Mouse (Mus musculus) hindbrain, embryonic 12.5 days (tissue): ENCODE results near the gene Gm7029. TPM values are rescaled to one million over a fixed set of nuclear protein-coding genes. Genes with fewer than 3 reads are reported as not detected.
A peak's percentile ranks its signal among the peaks of the same experiment; 100 is the strongest.
"Not testable (repeated sequence)": the region's sequence is repeated elsewhere in the genome, so short reads cannot be mapped to it uniquely, and the experiment has no call there.

Experiments
- ATAC-seq: fragments of 200-750 bp; cut with Nextera tagmentation; 2 replicates; pipeline ENCODE4 v1.8.0; 2017; ENCODE audit warnings: moderate TSS enrichment; ENCODE audit not compliant: low FRiP score
- H3K27ac ChIP-seq: fragments of 300-500 bp; sonication (generic); 2 replicates; pipeline ENCODE4 v1.5.1; 2016; ENCODE audit warnings: mild to moderate bottlenecking
- H3K27me3 ChIP-seq: fragments of 300-500 bp; sonication (generic); 2 replicates; pipeline ENCODE4 v1.6.1; 2016; ENCODE audit warnings: mild to moderate bottlenecking
- H3K36me3 ChIP-seq: fragments of 300-500 bp; sonication (generic); 2 replicates; pipeline ENCODE4 v1.6.1; 2016; ENCODE audit warnings: mild to moderate bottlenecking
- H3K4me1 ChIP-seq: fragments of 300-500 bp; sonication (generic); 2 replicates; pipeline ENCODE4 v1.6.1; 2016
- H3K4me2 ChIP-seq: fragments of 300-500 bp; sonication (generic); replicated peaks from 2 replicates; pipeline ENCODE4 v1.6.1; 2016; ENCODE audit warnings: mild to moderate bottlenecking
- H3K4me3 ChIP-seq: fragments of 300-500 bp; sonication (generic); 2 replicates; pipeline ENCODE4 v1.5.1; 2016; ENCODE audit warnings: mild to moderate bottlenecking
- H3K9ac ChIP-seq: fragments of 300-500 bp; sonication (generic); 2 replicates; pipeline ENCODE4 v1.6.1; 2016; ENCODE audit warnings: mild to moderate bottlenecking, moderate library complexity
- H3K9me3 ChIP-seq: fragments of 300-500 bp; sonication (generic); replicated peaks from 2 replicates; pipeline ENCODE4 v1.6.1; 2016; ENCODE audit warnings: mild to moderate bottlenecking
- WGBS: fragments of 180-500 bp; shearing (Covaris S2); methylation state at CpG from one replicate; pipeline ENCODE4 v1.1.7; 2016; 5-methylcytosine and 5-hydroxymethylcytosine counted together
- polyA plus RNA-seq: library from polyadenylated mRNA; unstranded; fragments of >200 nt; fragmentation: Nextera tagmentation; extraction: Ambion mirVana; gene quantifications from 2 replicates; pipeline ENCODE4 v1.2.1, GENCODE M21; 2016

The Gm7029 gene
- polyA plus RNA-seq, 1 experiment from 2014 or later, result not detected

DNA sequence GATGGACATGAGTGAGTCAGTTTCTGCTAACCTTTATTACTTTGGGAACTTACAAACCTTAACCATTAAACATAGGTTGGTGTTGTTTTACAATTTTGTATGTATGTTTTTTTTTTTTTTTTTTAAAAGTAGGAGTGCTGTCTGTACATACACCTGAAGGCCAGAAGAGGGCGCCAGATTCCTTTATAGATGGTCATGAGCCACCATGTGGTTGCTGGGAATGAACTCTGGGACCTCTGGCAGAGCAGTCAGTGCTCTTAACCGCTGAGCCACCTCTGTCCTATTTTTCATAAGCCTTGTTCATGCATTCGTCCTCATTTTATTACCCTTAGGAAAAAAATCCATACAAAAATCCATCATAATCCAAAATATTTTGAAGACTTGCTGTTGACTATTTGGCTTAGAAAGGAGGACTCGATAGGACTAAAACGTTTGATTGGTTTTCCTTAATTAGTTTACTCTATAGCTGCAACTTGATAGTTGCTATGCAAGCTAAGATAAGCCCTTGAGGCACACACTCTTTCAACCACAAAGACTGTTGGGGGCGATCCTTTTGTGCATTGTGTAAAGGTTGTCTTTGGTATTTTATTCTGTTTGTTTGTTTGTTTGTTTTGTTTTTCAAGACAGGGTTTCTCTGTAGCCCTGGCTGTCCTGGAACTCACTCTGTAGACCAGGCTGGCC lies 23.6 kb downstream of the Gm7029 start:
- H3K9ac ChIP-seq, result no peak overlapping the region
- ATAC-seq, result no peak
- no peaks in the 10 kb centered on the region for H3K4me1 ChIP-seq
- H3K36me3 ChIP-seq, result no peaks in the 10 kb centered on the region
- 45% methylated on average over 6 of the region's 6 CpGs for WGBS
- H3K27ac ChIP-seq, result no peak overlapping the region
- H3K4me3 ChIP-seq, result no peak overlapping the region
- no peak overlapping the region for H3K4me2 ChIP-seq
- no peaks in the 10 kb centered on the region for H3K9me3 ChIP-seq
- no peaks in the 10 kb centered on the region; the same call in 1 of the 2 replicates for H3K27me3 ChIP-seq

DNA sequence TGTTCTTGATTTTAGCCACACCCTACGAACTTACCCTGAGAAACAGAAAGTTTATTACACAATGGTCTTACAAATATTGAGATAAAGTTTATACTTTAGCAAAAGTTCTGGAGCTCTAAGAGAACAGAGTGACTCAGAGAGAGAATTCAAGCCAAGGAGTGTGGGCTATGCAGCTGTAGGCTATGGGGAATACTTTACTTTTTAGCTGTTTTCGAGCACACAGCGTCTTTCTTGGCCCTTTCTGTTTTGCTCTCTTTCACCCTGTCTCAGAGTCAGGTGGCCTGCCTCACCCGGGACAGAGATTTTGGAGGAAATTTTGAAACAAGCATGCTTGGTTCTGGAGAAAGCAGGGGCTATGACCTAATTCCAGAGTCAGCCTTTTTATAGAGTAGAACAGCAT lies 24.6 kb downstream of the Gm7029 start:
- H3K4me3 ChIP-seq, H3K9me3 ChIP-seq, H3K4me1 ChIP-seq, H3K9ac ChIP-seq, ATAC-seq, H3K27ac ChIP-seq, H3K36me3 ChIP-seq, H3K27me3 ChIP-seq, H3K4me2 ChIP-seq: not testable (repeated sequence)
- WGBS, result 87% methylated on average over 4 of the region's 4 CpGs

DNA sequence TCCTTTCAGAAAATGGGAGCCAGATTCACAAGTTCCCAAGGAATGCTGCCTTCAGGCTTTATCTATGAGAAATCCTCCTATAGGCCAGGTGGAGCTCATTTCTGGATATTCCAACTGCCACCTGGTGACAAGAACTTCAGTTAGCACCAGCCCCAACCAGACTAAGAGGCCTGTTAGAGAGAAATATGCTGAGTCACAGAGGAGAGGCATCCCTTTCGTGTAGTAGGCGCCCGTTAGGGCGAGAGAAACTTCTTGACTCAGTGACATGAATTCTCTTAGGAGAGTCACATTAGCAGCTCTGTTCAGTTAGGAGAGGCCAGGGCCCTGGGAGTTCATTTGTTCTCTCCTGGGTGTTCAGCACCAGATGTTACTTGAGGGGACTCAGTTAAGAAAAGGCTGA lies 26.0 kb downstream of the Gm7029 start:
- WGBS, result 76% methylated on average over 4 of the region's 4 CpGs
- H3K27ac ChIP-seq, result no peak overlapping the region
- H3K4me1 ChIP-seq, result no peaks in the 10 kb centered on the region
- no peaks in the 10 kb centered on the region for H3K27me3 ChIP-seq
- H3K9ac ChIP-seq, result no peak overlapping the region
- no peak overlapping the region for H3K4me2 ChIP-seq
- H3K9me3 ChIP-seq, result no peaks in the 10 kb centered on the region
- no peaks in the 10 kb centered on the region for H3K36me3 ChIP-seq
- no peak for ATAC-seq
- no peak overlapping the region for H3K4me3 ChIP-seq

DNA sequence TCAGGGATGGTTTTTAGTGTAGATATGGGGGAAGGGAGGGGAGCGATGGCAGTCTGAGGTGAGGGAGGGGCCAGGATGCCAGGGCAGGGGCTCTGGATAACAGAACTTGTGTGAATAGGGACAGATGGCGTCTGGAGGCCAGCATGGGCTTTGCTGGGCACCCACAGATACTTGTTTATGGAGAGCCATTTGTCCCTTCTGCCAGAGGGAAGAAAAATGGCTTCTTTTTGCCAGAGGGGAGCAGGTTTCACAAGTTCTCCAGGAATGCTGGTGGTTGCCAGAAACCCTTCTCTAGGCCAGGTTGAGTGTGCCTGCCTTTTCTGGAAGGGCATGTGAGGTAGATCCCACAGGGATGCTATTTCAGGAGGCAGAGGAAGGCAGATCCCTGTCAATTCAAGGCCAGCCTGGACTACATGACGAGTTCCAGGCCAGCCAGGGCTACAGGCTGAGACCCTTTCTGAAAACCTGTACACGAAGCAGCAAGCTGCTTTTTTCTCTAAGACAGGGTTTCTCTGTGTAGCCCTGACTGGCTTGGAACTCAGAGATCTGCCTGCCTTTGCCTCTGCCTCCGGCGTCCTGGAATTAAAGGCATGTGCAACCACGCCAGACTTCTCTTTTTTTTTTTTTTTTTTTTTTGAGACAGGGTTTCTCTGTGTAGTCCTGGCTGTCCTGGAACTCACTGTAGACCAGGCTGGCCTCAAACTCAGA lies 26.8 kb downstream of the Gm7029 start:
- no peak overlapping the region for H3K9ac ChIP-seq
- 78% methylated on average over 7 of the region's 7 CpGs for WGBS
- no peaks in the 10 kb centered on the region for H3K27me3 ChIP-seq
- no peak overlapping the region for H3K4me2 ChIP-seq
- ATAC-seq, result no peak
- H3K36me3 ChIP-seq, result no peaks in the 10 kb centered on the region
- H3K27ac ChIP-seq, result no peak overlapping the region
- no peaks in the 10 kb centered on the region for H3K4me1 ChIP-seq
- H3K9me3 ChIP-seq, result no peaks in the 10 kb centered on the region
- H3K4me3 ChIP-seq, result no peak overlapping the region

DNA sequence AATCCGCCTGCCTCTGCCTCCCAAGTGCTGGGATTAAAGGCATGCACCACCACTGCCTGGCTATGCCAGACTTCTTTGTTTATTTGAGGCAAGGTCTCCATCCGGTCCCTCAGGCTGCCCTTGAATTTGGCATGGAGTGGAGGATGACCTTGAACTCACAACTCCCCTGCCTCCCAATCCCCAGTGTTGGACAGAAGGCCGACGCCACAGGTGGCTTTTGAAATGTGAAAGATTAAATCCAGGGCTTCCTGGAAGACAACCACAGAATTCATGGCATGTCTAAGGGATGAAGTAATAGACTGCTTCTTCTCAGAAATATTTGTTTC lies 27.3 kb downstream of the Gm7029 start:
- no peaks in the 10 kb centered on the region for H3K9me3 ChIP-seq
- no peak overlapping the region for H3K9ac ChIP-seq
- no peaks in the 10 kb centered on the region for H3K4me1 ChIP-seq
- no peak overlapping the region for H3K4me3 ChIP-seq
- ATAC-seq, result no peak
- no peaks in the 10 kb centered on the region for H3K27me3 ChIP-seq
- no peak overlapping the region for H3K4me2 ChIP-seq
- no peak overlapping the region for H3K27ac ChIP-seq
- H3K36me3 ChIP-seq, result no peaks in the 10 kb centered on the region
- WGBS, result 84% methylated on average over 4 of the region's 4 CpGs

DNA sequence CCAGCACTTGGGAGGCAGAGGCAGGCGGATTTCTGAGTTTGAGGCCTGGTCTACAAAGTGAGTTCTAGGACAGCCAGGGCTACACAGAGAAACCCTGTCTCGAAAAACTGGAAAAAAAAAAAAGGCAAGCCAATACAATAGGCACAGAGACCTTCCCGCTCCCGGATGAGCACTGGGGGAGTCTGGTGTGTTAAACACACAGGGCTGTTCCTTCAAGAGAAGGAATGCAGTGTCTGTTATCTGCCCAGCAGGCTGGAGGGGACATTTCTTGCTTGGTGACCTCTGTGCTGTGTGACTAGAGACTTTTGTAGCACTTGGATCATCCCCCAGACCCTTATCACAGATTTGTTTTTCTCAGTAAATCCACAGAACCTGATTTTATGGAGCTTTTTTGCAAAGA lies 28.0 kb downstream of the Gm7029 start:
- H3K27me3 ChIP-seq, result no peaks in the 10 kb centered on the region
- H3K36me3 ChIP-seq, result no peaks in the 10 kb centered on the region
- H3K4me3 ChIP-seq, result no peak overlapping the region
- WGBS, result 70% methylated on average over 4 of the region's 4 CpGs
- no peak overlapping the region for H3K27ac ChIP-seq
- no peaks in the 10 kb centered on the region for H3K4me1 ChIP-seq
- H3K9me3 ChIP-seq, result no peaks in the 10 kb centered on the region
- H3K4me2 ChIP-seq, result no peak overlapping the region
- ATAC-seq, result no peak
- no peak overlapping the region for H3K9ac ChIP-seq

DNA sequence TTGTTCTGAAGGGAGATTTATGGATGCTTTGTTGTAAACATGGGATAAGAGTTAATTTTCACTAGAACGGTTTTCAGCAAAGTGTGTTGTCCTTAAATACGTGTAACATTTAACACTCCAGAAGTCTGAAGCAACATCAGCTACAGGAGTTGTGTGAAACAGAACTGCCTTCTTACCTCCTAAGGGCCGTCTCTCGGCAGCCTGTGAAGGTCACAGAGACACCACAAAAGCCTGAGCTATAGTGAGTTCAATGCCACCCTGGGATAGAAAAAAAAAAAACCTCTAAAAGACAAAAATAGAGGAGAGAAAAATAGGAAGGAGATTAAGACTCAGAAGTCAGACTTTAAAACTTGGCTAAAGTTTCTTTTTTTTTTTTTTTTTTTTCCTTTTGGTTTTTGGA lies 28.4 kb downstream of the Gm7029 start:
- H3K4me1 ChIP-seq, result no peaks in the 10 kb centered on the region

GRCm38 (mm10) chr17:33902491-33902890 lies 28.9 kb downstream of the Gm7029 start:
- H3K4me3 ChIP-seq, result no peak overlapping the region
- 88% methylated on average over 7 of the region's 7 CpGs for WGBS
- no peak overlapping the region for H3K4me2 ChIP-seq
- no peak overlapping the region for H3K27ac ChIP-seq
- no peaks in the 10 kb centered on the region for H3K36me3 ChIP-seq
- no peaks in the 10 kb centered on the region for H3K27me3 ChIP-seq
- no peak for ATAC-seq
- no peaks in the 10 kb centered on the region for H3K9me3 ChIP-seq
- H3K9ac ChIP-seq, result no peak overlapping the region
- no peaks in the 10 kb centered on the region for H3K4me1 ChIP-seq

More for the DNA sequence above, 28.4 kb downstream of the Gm7029 start:
- no peaks in the 10 kb centered on the region for H3K36me3 ChIP-seq
- no peak for ATAC-seq
- H3K4me2 ChIP-seq, result no peak overlapping the region
- no peak overlapping the region for H3K4me3 ChIP-seq
- WGBS, result 79% methylated on average over 4 of the region's 4 CpGs
- H3K9ac ChIP-seq, result no peak overlapping the region
- no peak overlapping the region for H3K27ac ChIP-seq
- H3K9me3 ChIP-seq, result no peaks in the 10 kb centered on the region
- H3K27me3 ChIP-seq, result no peaks in the 10 kb centered on the region

- H3K4me3 ChIP-seq, H3K36me3 ChIP-seq, H3K27ac ChIP-seq, H3K9me3 ChIP-seq, H3K4me1 ChIP-seq, H3K4me2 ChIP-seq, ATAC-seq, H3K27me3 ChIP-seq, H3K9ac ChIP-seq: not testable (repeated sequence)
- 77% methylated on average over 6 of the region's 6 CpGs for WGBS
Observed at GRCm38 (mm10) chr17:33903911-33904651, 30.4 kb downstream of the Gm7029 start.

DNA sequence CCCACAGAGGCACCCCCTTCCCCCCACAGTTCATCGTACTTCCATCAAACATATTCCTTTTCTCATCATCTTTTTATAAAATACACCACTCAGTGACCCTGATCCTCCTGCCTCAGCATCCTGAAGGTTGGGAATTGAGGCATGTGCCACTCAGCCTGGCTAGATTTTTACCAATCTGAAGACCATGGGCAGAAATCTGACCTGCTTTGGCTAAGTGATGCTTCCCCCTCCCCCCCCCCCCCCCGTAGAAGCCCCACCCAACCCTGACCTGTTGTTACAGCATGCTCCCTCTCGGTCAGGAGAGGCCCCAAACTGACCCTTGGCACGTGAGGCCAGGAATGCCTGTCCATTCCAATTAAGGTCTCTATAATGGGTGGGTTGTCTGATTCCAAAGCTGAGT lies 31.2 kb downstream of the Gm7029 start, which contains the start of gene Platr17:
Gene Platr17 (plus strand): TSS at position 301 of the 400 bp plus-strand sequence.
- not testable (repeated sequence) for H3K4me2 ChIP-seq, H3K9ac ChIP-seq, H3K4me3 ChIP-seq, H3K36me3 ChIP-seq, H3K27me3 ChIP-seq, H3K4me1 ChIP-seq, H3K9me3 ChIP-seq, H3K27ac ChIP-seq, ATAC-seq
- WGBS, result 13% methylated on average over 3 of the region's 4 CpGs

DNA sequence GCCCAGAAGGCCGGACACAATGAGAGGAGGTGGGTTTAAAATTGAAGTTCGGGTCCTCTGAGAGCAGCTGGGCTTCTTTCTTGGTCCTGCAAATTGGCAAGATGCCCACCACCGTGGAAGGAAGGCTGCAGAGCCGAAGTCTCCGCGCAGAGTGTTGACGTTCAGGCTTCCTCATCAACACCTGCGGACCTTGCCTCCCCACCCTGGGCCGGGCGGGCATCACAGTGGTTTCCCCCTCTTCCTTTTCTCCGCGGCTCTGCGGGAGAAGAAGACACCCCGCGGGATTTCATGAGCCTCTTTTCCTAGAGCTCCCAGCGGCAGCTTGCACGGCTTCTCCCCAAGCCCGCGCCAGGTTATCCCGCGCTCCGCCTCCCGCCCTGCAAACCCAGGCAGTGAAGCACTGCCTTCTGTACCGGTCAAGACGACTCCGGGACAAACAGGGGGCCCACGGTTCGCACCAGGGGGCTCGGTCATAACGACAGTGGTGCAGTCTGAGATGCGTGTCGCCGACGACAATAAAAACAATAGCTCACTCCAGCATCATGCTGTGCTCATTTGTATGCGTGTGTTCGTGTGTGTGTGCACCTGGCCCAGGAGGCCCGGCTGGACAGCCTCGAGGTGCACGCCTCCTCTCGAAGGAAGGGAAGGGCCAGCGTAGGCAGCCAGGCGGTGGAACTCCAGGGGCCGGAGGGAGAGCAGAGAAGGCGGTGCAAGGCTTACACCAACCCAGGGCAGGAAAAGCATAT lies 34.9 kb downstream of the Gm7029 start:
- peak; percentile 14 for ATAC-seq
- no peaks in the 10 kb centered on the region for H3K27me3 ChIP-seq
- H3K27ac ChIP-seq, result peak overlapping the region; percentile 92
- peak overlapping the region; percentile 82 for H3K4me3 ChIP-seq
- H3K9me3 ChIP-seq, result no peaks in the 10 kb centered on the region
- H3K4me2 ChIP-seq, result peak overlapping the region; percentile 97
- peaks cover 23% of the 10 kb centered on the region for H3K4me1 ChIP-seq
- H3K9ac ChIP-seq, result peak overlapping the region; percentile 78
- WGBS, result under 1% methylated on average over 44 of the region's 44 CpGs
- H3K36me3 ChIP-seq, result peaks cover 24% of the 10 kb centered on the region
